Mouse (Mus musculus): ENCODE measurements around the gene Slc6a8. TPM values are rescaled to one million over a fixed set of nuclear protein-coding genes. Genes with fewer than 3 reads are reported as not detected.

The Slc6a8 gene
- total RNA-seq (2023) = 1.0 TPM

DNA sequence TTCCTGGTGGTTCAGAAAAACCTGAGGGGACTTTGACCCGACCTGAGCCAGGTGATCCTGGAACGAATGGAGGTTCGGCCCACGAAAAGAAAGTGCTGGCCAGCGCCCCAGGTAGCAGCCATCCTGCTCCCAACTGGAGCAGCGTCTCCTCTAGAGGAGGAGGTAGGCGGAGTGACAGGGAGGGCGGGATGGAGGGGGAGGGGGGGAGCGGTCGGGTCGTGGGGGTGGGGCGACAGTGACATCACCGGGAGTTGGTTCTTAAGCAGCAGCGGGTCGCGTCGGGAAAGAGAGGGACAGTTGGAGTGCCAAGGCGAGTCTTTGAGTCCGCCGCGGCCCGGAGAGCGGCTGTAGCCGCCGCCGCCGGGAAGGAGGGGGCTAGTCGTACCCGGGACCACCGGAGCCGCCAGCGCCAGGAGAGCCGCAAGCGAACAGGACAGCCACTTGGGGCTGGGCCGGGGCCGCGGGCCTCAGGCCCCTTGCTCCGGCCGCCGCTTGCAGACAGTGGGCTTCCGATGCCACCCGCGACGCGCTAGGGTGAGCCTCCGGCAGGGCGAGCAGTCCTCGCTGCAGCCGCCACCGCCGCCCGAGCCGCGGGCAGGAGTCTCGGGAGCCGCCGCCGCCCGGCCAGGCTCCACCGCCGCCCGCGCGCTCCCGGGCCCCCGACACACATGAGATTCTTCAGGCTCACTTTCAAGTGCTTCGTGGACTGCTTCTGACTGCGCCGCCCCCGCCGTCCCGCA lies at the start of gene Slc6a8:
TSS of gene Slc6a8 (plus strand) at position 272 of the 740 bp plus-strand sequence.

DNA sequence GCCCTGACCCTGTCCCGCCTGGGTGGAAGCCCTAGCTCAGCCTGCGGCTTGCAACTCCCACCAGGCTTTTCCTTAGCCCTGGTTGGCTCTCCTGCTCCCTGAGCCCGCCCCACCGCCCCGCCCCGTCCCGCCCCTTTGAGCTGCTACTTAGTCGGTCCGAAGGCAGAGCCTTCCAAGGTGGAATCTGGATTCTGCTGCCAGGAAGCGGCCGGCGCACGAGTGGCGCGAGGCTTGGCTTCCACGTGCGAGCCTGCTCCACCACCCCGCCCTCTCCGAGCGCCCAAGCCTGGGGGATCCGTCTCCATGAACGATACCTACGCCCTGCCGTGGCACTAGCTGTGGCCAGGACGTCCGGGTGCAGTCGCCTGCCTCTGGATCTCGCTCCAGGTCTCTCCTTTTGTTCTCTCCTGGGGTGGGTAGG lies 33.7 kb upstream of the Slc6a8 start, which contains the start of gene Dusp9:
TSS of gene Dusp9 (plus strand) at position 165 of the 421 bp plus-strand sequence.

DNA sequence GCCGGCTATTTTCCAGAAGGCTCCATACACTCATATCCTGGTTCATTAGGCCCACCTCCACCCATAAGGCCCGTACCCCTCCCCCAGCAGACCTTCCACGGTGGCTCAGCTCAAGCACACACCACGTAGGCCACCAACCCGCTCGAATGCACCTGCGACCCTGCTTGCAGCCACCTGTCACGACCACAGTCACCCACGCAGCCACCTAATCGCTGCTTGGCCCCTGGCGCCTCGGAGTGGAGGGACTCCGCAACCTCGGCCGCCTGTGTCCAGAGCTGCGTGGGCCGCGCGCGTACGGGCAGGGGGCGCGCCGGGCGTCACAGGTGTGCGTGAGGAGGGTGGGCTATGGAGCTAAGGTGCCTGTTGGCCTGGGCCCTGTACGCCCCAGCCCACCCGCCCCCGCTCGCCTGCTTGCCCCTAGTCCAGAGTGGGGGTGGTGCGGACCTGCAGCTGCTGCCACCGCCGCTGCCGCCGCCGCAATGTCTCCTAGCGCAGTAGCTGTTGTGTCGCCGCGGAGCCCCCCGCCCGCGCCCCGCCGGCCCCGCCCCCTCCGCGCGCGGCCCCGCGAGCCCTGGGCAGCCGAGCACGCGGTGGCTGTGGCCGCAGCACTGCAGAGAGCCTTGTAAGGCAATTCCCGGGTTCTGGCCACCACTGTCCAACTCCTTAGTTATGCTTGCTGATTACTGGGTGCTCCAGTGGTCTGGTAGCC lies 13.2 kb upstream of the Slc6a8 start, which contains the start of gene Pnck:
TSS of gene Pnck (minus strand) at position 543 of the 709 bp plus-strand sequence.

DNA sequence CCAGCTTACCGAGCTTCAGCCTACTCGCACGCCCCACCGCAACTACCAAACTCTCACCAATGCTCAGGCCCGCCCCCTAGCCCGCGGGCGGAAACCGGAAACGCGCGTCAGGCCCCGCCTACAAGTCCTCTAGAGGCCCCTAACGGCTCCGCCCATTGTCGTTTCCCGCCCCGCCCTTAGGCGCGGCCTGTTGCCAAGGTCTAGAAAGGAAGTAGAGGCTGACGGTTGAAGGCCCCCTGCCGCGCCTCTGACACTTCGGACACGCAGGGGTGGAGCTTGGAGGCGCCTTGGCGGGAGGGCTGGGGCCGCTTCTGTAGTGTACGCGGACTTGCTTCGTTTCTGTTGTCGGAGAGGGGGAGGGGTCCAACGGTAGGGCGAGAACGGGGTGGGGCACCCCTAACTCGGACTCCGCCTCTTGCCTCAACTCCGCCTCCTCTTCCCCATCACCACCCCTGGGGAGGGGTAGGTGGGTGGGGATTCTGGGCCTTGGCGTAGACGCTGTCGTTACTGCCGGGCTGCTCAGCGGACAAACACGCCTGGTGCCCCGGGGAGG lies 43.2 kb downstream of the Slc6a8 start, which contains the start of the genes Bcap31 and Abcd1:
TSS of gene Bcap31 (minus strand) at position 67 of the 553 bp plus-strand sequence.
TSS of gene Abcd1 (plus strand) at position 489 of the 553 bp plus-strand sequence.

Other genes with a start within 250 kb of the Slc6a8 start
- not detected for gene Trex2, start 237.8 kb upstream of the Slc6a8 start, total RNA-seq (2023)
- 24.2 TPM for gene Haus7, start 214.1 kb upstream of the Slc6a8 start, total RNA-seq (2023)
- 2.8 TPM for gene Bgn, start 189.5 kb upstream of the Slc6a8 start, total RNA-seq (2023)
- not detected for gene Atp2b3, start 170.1 kb upstream of the Slc6a8 start, total RNA-seq (2023)
- gene Dusp9, start 33.7 kb upstream of the Slc6a8 start, total RNA-seq (2023) = 0.27 TPM
- 0.92 TPM for gene Pnck, start 13.0 kb upstream of the Slc6a8 start, total RNA-seq (2023)
- 122 TPM for gene Bcap31, start 43.0 kb downstream of the Slc6a8 start, total RNA-seq (2023)
- gene Abcd1, start 43.4 kb downstream of the Slc6a8 start, total RNA-seq (2023) = 39.5 TPM
- gene Plxnb3, start 83.9 kb downstream of the Slc6a8 start, total RNA-seq (2023) = not detected
- gene Srpk3, start 101.3 kb downstream of the Slc6a8 start, total RNA-seq (2023) = 7.0 TPM
- 137 TPM for gene Idh3g, start 113.7 kb downstream of the Slc6a8 start, total RNA-seq (2023)
- 106 TPM for gene Ssr4, start 113.9 kb downstream of the Slc6a8 start, total RNA-seq (2023)
- gene Pdzd4, start 151.8 kb downstream of the Slc6a8 start, total RNA-seq (2023) = 3.0 TPM
- gene Avpr2, start 219.0 kb downstream of the Slc6a8 start, total RNA-seq (2023) = not detected
- 50.8 TPM for gene L1cam, start 223.0 kb downstream of the Slc6a8 start, total RNA-seq (2023)
- gene Arhgap4, start 248.7 kb downstream of the Slc6a8 start, total RNA-seq (2023) = 295 TPM
- gene Naa10, start 248.8 kb downstream of the Slc6a8 start, total RNA-seq (2023) = 70.7 TPM